Mouse (Mus musculus) heart, postnatal 10 days (tissue): ENCODE measurements around the gene Gm11639. TPM values are rescaled to one million over a fixed set of nuclear protein-coding genes. Genes with fewer than 3 reads are reported as not detected.

ENCODE experiments used
- DNase-seq, 2 experiments: peaks; one replicate each; pipeline ENCODE4 v3.0.0; 2021
- intact Hi-C: fragments of 180-260 bp; cut with DNase I; formaldehyde crosslinking; loops from one replicate; pipeline ENCODE4 v1.15.1; 2025
- total RNA-seq, 2 experiments: library from RNA; stranded (reverse); gene quantifications; 2 replicates each; pipeline ENCODE4 v1.2.3; 2021

Gm11639 gene
- total RNA-seq, 2 experiments from 2014 or later, result 0.07 TPM

DNA sequence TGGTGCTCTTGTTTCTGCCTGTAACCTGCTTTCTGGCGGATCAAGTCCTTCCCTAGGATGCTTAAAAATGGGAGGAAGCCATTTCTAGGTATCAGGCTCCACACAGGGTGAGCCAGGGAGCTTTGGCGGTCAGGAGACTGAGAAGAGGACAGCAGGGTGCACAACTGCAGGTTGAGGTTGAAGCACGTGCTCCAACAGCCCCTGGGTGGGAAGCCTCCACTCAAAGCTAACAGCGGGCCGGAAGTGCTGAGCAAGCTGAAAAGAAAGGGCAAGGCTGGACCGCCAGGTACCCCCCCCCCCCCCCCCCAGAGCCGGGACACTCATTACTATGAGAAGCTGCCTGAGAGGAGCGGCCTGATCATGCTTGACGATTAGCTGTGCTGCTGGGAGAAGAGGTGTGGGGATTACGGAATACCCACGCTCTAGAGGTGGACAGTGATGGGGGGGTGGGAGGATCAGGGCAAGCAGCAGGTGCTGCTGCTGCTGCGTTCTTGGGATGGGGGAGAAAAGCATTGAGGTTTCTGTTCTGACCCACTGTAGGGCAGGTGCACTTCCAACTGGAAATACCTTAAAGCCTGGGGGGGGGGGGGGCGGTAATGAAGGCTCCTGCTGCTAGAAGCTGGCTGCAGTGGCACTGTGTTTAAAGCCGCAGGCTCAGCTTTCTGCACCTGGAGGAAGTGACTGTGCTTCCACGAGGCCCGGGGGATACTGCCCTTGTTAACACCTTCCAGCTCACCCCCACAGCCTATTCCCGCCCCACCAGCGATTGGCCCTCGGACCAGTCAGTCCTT lies 465.9 kb downstream of the Gm11639 start:
- no peak for DNase-seq
- intact Hi-C loops, result no loop called here

DNA sequence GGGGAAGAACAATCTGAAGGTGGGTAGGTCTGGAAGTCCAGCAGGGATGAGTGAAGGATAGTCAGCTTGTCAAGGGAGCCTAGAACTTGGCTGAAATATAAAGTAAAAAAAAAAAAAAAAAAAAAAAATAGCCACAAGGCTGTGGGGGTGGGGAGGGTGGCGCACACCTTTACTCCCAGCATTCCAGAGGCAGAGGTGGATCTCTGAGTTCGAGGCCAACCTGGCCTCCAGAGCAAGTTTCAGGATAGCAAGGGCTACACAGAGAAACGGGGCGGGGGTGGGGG lies 466.5 kb downstream of the Gm11639 start:
- DNase-seq, result no peak
- intact Hi-C loops, result no loop called here

DNA sequence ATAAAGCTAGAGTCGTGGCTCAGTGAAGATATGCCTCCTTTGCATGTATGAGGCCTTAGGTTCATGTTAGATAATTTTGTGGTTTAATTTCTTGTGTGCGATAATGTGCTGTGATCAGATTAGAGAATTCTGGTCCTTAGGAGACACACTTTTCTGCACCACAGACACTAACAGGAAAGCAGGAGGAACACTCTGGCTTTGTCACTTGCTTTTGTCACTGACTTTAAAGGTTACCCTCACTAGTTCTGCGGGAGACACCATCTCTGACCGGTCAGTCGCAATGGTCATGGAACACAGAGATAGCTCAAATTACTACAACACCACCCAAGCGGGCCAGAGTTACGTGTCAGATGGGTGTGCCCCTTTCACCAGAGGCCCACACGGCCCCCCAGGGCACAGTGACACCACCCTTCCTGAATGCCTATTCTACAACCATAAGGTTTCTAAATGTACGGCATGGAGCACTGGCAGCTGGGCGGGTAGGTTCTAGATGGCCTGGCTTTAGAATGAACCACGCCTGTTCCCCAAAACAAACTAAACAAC lies 466.9 kb downstream of the Gm11639 start:
- no peak for DNase-seq
- intact Hi-C loops, result no loop called here

DNA sequence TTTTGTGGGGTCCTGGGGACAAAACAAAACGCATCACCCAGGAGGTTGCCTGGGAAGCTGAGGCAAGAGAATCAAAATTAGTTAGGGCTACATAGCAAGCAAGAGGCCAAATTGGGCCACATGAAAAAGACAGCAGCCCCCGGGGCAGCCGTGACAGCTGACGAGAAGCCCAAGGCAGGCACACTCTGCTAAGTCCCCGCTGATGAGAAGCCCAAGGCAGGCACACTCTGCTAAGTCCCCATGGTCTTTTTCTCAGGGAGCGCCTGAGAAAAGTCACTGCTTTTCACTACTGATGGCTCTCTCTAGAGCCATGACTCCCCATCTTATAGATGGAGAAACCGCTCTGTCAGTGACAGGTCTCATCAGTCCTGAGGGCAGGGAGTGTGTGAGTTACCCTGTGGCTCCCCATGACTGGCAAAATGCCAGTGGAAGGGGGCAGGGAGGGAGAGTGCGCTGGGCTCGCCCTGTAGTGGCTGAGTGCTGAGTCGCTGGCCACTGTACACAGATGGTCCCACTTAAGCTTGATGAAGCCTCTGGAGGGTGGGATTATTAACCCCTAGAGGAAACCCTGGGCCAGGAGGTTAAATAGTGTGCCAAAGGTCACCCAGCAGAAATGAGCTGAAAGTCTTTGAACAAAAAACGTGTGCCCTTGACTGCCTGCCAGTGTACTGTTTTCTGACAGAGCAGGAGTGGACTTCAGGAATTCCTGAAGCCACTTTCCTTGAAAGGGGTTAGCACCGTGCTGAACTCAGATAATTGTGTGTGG lies 467.7 kb downstream of the Gm11639 start:
- DNase-seq, result peak; percentile 69 to 76
- intact Hi-C loops, result no loop called here

DNA sequence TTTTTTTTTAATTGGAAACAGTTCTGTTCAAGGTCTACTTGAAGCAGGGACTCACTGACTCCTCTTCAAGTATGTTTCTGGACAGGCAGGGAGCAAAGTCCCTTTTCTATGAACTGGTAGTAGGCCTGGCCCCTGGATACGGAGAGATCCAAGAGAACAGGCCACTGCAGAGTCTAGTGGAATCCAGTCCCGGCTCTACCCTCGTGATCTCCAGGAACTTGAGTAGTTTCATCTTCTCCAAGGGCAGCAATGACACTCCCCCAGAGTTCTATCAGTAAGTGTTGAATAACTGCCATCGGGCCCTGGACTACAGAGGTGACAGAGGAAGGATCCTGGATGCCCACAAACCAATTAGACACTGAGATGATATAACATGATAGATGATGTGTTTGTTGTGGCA lies 470.4 kb downstream of the Gm11639 start:
- intact Hi-C loops, result no loop called here
- peak in 1 of 2 experiments; percentile 15 for DNase-seq

DNA sequence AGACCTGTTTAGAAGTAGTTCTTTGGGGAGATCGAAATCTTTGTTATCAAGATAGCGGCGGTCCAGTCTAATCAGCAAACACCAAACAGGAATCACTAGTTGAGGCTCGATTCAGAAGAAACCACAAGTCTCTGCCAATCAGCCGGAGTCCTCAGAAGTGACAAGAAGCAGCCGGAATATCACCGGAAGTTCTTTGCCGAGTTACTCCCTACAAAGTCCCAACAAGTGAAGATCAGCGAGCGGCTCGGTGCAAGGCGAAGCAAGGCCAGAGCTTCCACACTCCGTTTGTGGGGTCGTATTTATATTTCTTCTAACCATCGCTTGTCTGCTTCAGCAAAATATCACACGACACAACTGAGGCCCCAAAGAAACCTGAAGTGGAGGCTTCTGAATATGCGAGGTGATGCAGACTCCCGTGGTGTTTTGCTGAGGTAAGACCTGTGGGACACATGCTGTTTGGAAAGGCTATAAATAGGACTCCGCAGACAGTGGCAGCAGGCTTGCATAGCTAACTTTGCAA lies 471.3 kb downstream of the Gm11639 start:
- peak; percentile 43 to 50 for DNase-seq
- intact Hi-C loops, result no loop called here

DNA sequence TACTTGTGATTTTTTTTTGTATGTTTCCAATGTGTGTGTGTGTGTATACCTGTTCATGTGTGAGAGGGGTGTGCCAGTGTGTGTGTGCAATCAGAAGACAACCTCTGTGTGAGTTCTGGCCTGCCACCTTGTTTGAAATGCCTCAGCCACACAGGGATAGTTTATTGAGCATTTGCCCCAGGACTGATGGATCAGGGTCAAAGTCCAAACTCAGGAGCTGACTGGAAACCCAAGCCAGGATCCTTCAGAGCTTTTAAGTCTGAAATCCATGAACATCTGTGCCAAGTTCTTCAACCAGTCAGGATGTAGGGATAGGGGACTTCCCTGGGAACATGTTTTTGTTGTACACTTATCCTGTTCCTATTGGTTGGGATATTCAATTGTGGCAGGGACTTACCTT lies 472.5 kb downstream of the Gm11639 start:
- DNase-seq, result no peak
- intact Hi-C loops, result no loop called here

DNA sequence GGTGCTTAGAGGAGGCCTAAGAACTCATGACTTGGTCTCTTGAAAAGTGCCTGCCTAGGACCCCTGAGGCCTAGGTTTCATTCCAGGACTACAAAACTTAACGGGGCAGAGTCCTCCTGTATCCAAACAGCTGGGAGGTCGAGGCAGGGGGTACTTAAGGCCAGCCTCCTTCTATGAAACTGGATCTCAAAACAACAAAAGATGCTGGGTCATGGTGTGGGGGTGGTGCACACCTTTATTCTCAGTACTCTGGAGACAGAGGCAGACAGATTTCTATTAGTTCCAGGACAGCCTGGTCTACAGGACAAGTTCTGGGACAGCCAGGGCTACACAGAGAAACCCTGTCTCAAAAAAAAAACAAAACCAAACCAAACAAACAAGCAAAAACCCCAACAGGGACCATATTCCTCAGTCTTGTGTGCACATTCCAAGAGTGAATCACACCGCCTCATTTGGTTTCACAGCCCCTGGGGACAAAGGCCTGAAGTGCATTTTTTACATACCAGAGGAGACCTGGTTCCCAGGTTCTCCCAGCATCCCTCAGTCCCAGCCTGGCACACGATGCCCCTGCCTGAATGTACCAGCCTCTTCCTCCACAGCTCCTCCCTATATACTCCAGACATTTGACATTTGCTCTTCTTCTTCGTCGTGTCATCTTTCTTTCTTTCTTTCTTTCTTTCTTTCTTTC lies 474.3 kb downstream of the Gm11639 start:
- intact Hi-C loops, result no loop called here
- no peak for DNase-seq

DNA sequence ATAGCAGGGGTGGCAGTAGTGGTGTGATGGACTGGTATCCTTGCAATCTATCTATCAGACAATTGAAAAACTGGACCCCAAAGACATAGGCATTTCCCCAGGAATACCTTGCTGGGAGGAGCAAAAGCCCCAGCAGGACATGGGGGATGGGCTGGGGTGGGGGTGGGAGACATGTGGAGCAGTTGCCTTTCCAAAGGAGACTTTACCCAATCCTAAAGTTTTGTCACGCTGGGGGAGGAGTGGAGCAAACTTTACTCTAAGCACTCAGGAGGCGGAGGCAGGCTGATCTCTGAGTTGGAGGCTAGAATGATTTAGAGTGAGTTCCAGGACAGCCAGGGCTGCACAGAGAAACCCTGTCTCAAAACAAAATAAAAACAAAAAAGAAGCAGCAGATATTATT lies 475.9 kb downstream of the Gm11639 start:
- no peak for DNase-seq

DNA sequence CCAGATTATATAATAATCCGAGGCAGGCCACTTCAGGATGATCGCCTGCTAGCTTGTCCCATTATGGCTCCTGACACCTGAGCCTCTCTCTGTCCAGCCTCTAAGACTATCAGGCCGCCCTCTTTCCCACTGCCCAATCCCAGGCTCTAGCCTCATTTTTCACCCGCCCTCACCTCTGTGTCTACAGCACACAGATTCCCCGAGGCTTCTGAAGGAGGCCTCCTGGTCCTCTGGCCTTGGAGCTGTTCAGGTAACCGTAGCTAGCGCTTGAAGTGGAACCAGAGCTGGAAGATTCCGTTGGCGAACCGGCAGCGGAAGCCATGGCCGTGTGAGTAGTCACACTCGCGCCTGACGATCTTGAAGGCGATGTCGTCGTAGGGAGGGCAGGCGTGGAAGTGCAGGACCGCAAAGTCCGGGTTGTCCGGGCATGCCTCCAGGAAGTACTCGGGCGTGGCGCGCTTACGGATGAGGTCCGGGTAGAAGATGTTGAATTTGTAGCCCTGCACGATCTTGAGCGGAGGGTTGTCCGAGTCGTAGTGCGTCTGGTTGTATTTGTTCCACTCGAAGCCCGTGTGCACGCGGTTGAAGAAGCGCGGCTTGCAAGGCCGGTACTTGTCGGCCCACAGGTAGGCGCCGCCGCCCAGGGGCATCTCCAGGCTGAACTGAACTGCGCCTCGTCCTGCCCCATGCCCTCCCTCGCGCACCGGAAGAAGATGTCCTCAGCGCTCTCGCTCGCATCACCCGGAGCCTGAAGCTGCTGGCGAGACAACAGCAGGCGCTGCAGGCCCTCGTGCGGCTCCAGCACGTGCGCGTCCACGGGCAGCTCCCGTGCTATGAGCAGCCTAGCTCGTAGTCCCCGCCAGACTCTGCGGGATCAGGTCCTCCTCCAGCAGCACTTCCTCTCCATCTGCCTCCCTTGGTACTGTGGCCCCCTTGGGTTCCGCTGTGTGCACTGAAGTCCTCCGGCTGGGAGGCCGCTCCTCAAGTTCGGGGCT lies 479.3 kb downstream of the Gm11639 start:
- DNase-seq, result no peak
- intact Hi-C loops, result no loop called here

More for the DNA sequence above, 475.9 kb downstream of the Gm11639 start:
- intact Hi-C loops, result no loop called here

DNA sequence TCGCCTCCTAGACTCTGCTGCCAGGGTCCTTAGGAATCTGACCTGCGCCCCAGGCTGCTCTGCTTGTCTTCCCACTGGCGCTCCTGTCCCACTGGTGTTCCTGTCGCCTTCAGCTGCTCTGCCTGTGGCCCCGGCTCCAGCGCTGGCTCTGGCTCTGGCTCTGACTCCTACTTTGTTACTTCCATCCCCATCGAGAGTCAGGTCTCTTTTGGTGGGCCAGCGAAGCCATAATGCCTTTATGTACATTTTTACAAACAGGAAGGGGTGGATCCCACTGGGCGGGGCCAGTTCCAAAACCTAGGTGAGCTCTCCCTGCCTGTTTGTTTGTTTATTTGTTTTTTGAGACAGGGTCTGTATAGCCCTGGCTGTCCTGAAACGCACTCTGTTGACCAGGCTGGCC lies 481.3 kb downstream of the Gm11639 start:
- DNase-seq, result no peak
- intact Hi-C loops, result no loop called here

Other genes with a start within 250 kb of the Gm11639 start
- 10 to 100 TPM; 34.4 to 37.4 TPM for gene Kansl1, start 216.8 kb upstream of the Gm11639 start, total RNA-seq
- 10 to 100 TPM; 32.4 to 40.6 TPM for gene Cdc27, start 135.1 kb upstream of the Gm11639 start, total RNA-seq
- 100 to 1,000 TPM; 257 to 700 TPM for gene Myl4, start 135.0 kb upstream of the Gm11639 start, total RNA-seq
- 1 to 10 TPM; 5.8 to 7.3 TPM for gene Itgb3, start 77.7 kb upstream of the Gm11639 start, total RNA-seq